Mouse (Mus musculus) embryonic fibroblast, embryonic 13.5 days (primary cell): ENCODE measurements around the gene Gskip.

Experiments
- CTCF ChIP-seq: IDR thresholded peaks from 2 replicates; pipeline ENCODE4 v1.5.1; 2011; ENCODE audit warnings: mild to moderate bottlenecking, control low read depth, low read length, moderate library complexity, borderline replicate concordance; ENCODE audit not compliant: insufficient read depth
- POLR2A ChIP-seq: IDR thresholded peaks from 2 replicates; pipeline ENCODE4 v1.6.1; 2011; ENCODE audit warnings: low read depth, mild to moderate bottlenecking, control low read depth, low read length, moderate library complexity

- no peak for TF ChIP-seq POLR2A
- TF ChIP-seq CTCF, result no peak
Measured at GRCm38 (mm10) chr12:105688546-105688945, 3.9 kb downstream of the Gskip start.
